14 mouse cellular contexts compared by ENCODE assay signal in the genomic region with DNA sequence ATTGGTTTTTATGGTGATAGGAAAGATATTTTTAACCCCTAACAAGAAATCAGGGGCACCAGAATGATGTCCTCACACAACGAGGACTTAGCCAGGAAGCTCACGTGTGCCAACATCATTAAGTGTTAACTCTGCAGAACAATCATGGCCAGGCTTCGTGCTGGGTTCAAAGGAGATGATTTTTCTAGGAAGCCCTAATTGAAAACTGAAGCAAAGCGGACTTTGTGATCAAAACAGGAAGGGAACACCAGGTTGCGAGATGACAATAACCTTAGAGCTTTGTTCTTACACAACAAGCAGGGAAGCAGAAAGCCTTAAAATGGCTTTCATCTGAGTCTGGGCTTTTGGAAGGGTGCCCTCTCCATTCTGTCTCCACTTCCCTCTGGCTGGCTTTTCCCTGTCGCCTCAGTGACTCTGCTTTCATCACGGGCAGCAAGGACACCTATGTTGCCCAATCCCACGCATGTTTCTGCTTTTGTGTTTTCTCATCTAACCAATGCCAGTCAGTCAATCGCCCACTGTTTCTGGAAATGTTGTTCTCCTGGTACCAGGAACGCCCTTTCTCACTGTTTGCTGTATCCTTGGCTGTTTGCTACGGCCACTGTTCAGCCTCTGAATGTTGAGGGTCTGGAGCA. TPM values are rescaled to one million over a fixed set of nuclear protein-coding genes. Genes with fewer than 3 reads are reported as not detected.
DNase-seq lines count a peak whose midpoint lies in the region; ATAC-seq lines count a peak whose summit lies in the region.
"Had no signal": no experiment of that assay in that cellular context is flagged by ENCODE, and none has a peak within 500 bp of the region (broad histone marks: within the 10 kb centered on the region; RNA-seq: fewer than 3 reads in every experiment).

No protein-coding gene starts in this region.

- no peaks in the 10 kb centered on the region for H3K9me3 ChIP-seq in forebrain, embryonic 14.5 days (replicated peaks; ENCODE audit: control insufficient read depth, low read length)
- H3K9me3 ChIP-seq in forebrain, embryonic 15.5 days = no peaks in the 10 kb centered on the region
- H3K9me3 ChIP-seq: heart, embryonic 13.5 days; hindbrain, embryonic 13.5 days; midbrain, embryonic 12.5 days; neural tube, embryonic 15.5 days had no signal

- intact Hi-C loops in left cerebral cortex, postnatal 4 days (cut with DNase I) = no loop called here
- intact Hi-C loops in left cerebral cortex, postnatal 36 days (cut with DNase I) = no loop called here

- H3K27me3 ChIP-seq in forebrain, embryonic 14.5 days (replicated peaks; ENCODE audit: control insufficient read depth, insufficient read depth, low read length) = no peaks in the 10 kb centered on the region
- no peaks in the 10 kb centered on the region for H3K27me3 ChIP-seq in forebrain, embryonic 15.5 days
- H3K27me3 ChIP-seq: heart, embryonic 13.5 days; hindbrain, embryonic 13.5 days; midbrain, embryonic 12.5 days; neural tube, embryonic 15.5 days had no signal

- DNase-seq in forebrain, embryonic 14.5 days (ENCODE audit: low spot score) = no peak
- DNase-seq in left cerebral cortex, postnatal 4 days = peak; percentile 17
- DNase-seq in left cerebral cortex, postnatal 36 days (ENCODE audit: low spot score in 2 of 2) = no peak
- no peak for DNase-seq in embryo, embryonic 10.5 days (ENCODE audit: low spot score)
- DNase-seq: cerebellum, adult 9-10 months had no signal

- peak overlapping the region; percentile 33; the same call in 1 of the 2 replicates for H3K27ac ChIP-seq in forebrain, embryonic 14.5 days (ENCODE audit: low read depth, low read length)
- no peak overlapping the region for H3K27ac ChIP-seq in forebrain, embryonic 15.5 days (replicated peaks)
- H3K27ac ChIP-seq: heart, embryonic 13.5 days; liver, embryonic 14.5 days; midbrain, embryonic 12.5 days; neural tube, embryonic 15.5 days had no signal

- H3K4me1 ChIP-seq in forebrain, embryonic 14.5 days (ENCODE audit: control insufficient read depth, insufficient read depth, low read length) = no peaks in the 10 kb centered on the region
- H3K4me1 ChIP-seq in forebrain, embryonic 15.5 days = no peaks in the 10 kb centered on the region
- H3K4me1 ChIP-seq: hindbrain, embryonic 13.5 days; midbrain, embryonic 12.5 days; neural tube, embryonic 15.5 days had no signal

- no peaks in the 10 kb centered on the region for H3K36me3 ChIP-seq in forebrain, embryonic 14.5 days (ENCODE audit: control insufficient read depth, insufficient read depth, low read length)
- H3K36me3 ChIP-seq in forebrain, embryonic 15.5 days = no peaks in the 10 kb centered on the region
- H3K36me3 ChIP-seq: heart, embryonic 13.5 days; hindbrain, embryonic 13.5 days; midbrain, embryonic 12.5 days; neural tube, embryonic 15.5 days had no signal

- ATAC-seq in forebrain, embryonic 14.5 days = no peak
- no peak for ATAC-seq in forebrain, embryonic 15.5 days (replicated peaks)
- ATAC-seq in common myeloid progenitor, adult 5-6 weeks (replicated peaks; ENCODE audit: low read depth, poor library complexity, severe bottlenecking) = peak; percentile 22
- ATAC-seq in megakaryocyte progenitor cell, adult 5-6 weeks (replicated peaks; ENCODE audit: poor library complexity) = peak; percentile 44
- no peak for ATAC-seq in erythroblast, adult 5-6 weeks (replicated peaks; ENCODE audit: low FRiP score, poor library complexity, severe bottlenecking)

- no peak overlapping the region for H3K9ac ChIP-seq in forebrain, embryonic 14.5 days (ENCODE audit: low read length)
- H3K9ac ChIP-seq in forebrain, embryonic 15.5 days (replicated peaks) = no peak overlapping the region
- H3K9ac ChIP-seq: heart, embryonic 13.5 days; hindbrain, embryonic 13.5 days; liver, embryonic 14.5 days; midbrain, embryonic 12.5 days; neural tube, embryonic 15.5 days had no signal

- H3K4me3 ChIP-seq in forebrain, embryonic 14.5 days (ENCODE audit: low read depth, low read length) = no peak overlapping the region
- no peak overlapping the region for H3K4me3 ChIP-seq in forebrain, embryonic 15.5 days
- H3K4me3 ChIP-seq: heart, embryonic 13.5 days; hindbrain, embryonic 13.5 days; midbrain, embryonic 12.5 days; neural tube, embryonic 15.5 days had no signal

- 71% methylated on average over 11 of the region's 11 CpGs for WGBS in forebrain, embryonic 14.5 days
- WGBS in forebrain, embryonic 15.5 days = 68% methylated on average over 11 of the region's 11 CpGs

- H3K4me2 ChIP-seq in forebrain, embryonic 14.5 days (ENCODE audit: low read length) = no peak overlapping the region
- H3K4me2 ChIP-seq in forebrain, embryonic 15.5 days (replicated peaks) = no peak overlapping the region
- H3K4me2 ChIP-seq: heart, embryonic 13.5 days; hindbrain, embryonic 13.5 days; midbrain, embryonic 12.5 days; neural tube, embryonic 15.5 days had no signal

RNA-seq across cellular contexts. Expression of gene Gpcpd1, which starts 8.2 kb away (rescaled TPM):
- polyA plus RNA-seq in forebrain, embryonic 14.5 days (2014; fragmentation: Nextera tagmentation; extraction: Ambion mirVana) = 65.3 and 67.0 TPM in 2 replicates
- 85.7 and 85.9 TPM in 2 replicates for polyA plus RNA-seq in forebrain, embryonic 15.5 days (2015; fragmentation: Nextera tagmentation; extraction: Ambion mirVana)
- 10 to 100 TPM; 75.4 to 80.9 TPM for total RNA-seq in left cerebral cortex, postnatal 4 days (2021)
- total RNA-seq in left cerebral cortex, postnatal 36 days (2021) = 10 to 100 TPM; 92.9 to 94.2 TPM
- total RNA-seq in common myeloid progenitor, adult 5-6 weeks (2017) = 29.5 and 61.5 TPM in 2 replicates
- 28.9 and 32.2 TPM in 2 replicates for total RNA-seq in megakaryocyte progenitor cell, adult 5-6 weeks (2015)
- 17.9 and 23.1 TPM in 2 replicates for total RNA-seq in megakaryocyte progenitor cell, adult 5-6 weeks (2017)
- 1,227 and 1,267 TPM in 2 replicates for total RNA-seq in erythroblast, adult 5-6 weeks (2015; ENCODE audit: low replicate concordance)
- 1,445 and 1,475 TPM in 2 replicates for total RNA-seq in erythroblast, adult 5-6 weeks (2017; ENCODE audit: low replicate concordance)

Comparison
In these comparisons a context has a peak if more than half of its experiments do, and no peak if none do; other contexts are left out.
1. ATAC-seq: peak in common myeloid progenitor, adult 5-6 weeks (single experiment) and megakaryocyte progenitor cell, adult 5-6 weeks (single experiment); none in forebrain, embryonic 14.5 days (single experiment), forebrain, embryonic 15.5 days (single experiment) and erythroblast, adult 5-6 weeks (single experiment).
2. RNA of gene Gpcpd1, which starts 8.2 kb away (total RNA-seq): 1,227 to 1,475 TPM in erythroblast, adult 5-6 weeks; 92.9 to 94.2 TPM in left cerebral cortex, postnatal 36 days, 75.4 to 80.9 TPM in left cerebral cortex, postnatal 4 days, 29.5 to 61.5 TPM in common myeloid progenitor, adult 5-6 weeks and 17.9 to 32.2 TPM in megakaryocyte progenitor cell, adult 5-6 weeks; every median in the first group is over 10 times any median in the second.